Mouse (Mus musculus): Measurements from ENCODE around the gene Celf6.

DNA sequence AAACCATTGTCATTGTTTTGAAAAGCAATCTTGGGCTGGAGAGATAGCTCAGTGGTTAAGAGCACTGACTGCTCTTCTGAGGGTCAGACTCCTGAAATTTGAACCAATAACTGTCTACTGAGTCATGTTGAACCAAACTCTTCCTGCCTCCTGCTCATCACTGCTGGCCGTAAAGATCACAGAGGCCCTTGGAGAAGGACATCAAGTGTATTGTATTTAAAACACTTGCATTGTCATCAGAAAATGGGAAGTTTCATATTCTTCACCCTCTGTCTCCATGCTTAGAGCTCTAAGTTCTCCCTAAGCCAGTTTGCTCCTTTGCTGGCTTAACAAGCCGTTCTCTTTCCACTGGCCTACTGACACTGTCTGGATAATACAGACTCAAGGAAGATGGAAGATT, 49.4 kb upstream of the Celf6 start:
- TF ChIP-seq ZC3H11A (IDR thresholded peaks at IDR 0.05; ENCODE audit: borderline replicate concordance, low read depth, low read length): no peak
- no peak for TF ChIP-seq ZNF384 (IDR thresholded peaks at IDR 0.05; ENCODE audit: low read depth, low read length)
- TF ChIP-seq HCFC1 (IDR thresholded peaks at IDR 0.05; ENCODE audit: borderline replicate concordance, insufficient read depth, low read length): no peak
- no peak for TF ChIP-seq MAFK (IDR thresholded peaks at IDR 0.05; ENCODE audit: insufficient read depth, low read depth, low read length)

Measured in ES-E14 (cell line).